Mouse (Mus musculus): ENCODE data around the gene Plpp2. TPM values are rescaled to one million over a fixed set of nuclear protein-coding genes. Genes with fewer than 3 reads are reported as not detected.

Plpp2 gene
- polyA plus RNA-seq, 1 experiment = 68.7 TPM

DNA sequence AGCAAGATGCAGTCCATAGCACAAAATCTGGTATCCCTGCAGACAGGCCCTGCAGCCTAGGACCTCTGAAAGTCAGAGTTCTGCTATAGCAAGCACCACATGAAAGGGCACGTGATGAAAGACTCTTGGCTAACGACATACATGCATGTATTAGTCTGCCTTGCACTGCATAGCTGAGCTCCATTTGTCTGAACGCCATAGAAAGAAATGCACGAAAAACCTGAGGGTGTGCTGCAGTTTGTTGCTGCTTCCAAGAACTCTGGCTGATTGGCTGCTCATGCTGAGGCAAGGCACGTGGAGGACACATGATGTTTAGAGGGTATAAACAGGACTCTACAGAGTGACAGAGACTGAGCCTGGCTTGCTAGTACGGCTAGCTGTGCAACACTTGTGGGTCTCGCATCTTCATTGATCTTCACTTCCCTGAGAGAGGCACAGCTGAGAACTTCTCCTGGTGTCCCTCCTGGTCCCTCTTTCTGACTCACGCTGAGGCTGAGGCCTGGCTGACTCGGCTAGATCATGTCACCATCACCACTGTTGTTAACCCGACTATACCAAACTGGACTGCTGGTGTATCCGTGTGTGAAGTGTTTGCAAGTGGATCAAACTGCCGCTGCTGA, 3.0 kb upstream of the Plpp2 start:
- H3ac ChIP-seq (ENCODE audit: control insufficient read depth, insufficient read length) = no peak overlapping the region
- H3K36me3 ChIP-seq (ENCODE audit: control insufficient read depth, insufficient read depth) = no peaks in the 10 kb centered on the region
- H3K79me2 ChIP-seq (ENCODE audit: control insufficient read depth, insufficient read depth) = peaks cover 10% of the 10 kb centered on the region
- H3K4me3 ChIP-seq = no peak overlapping the region
- H3K27me3 ChIP-seq (ENCODE audit: control insufficient read depth, insufficient read depth, insufficient read length) = no peaks in the 10 kb centered on the region
- H3K4me2 ChIP-seq (ENCODE audit: low read depth) = no peak overlapping the region
- no peak for TF ChIP-seq CEBPB (IDR thresholded peaks at IDR 0.05; ENCODE audit: insufficient read depth, poor library complexity, severe bottlenecking)
- no peak for TF ChIP-seq POLR2AphosphoS2 (IDR thresholded peaks at IDR 0.05; ENCODE audit: insufficient read length, low read depth)
- TF ChIP-seq USF1 (IDR thresholded peaks at IDR 0.05; ENCODE audit: low read depth) = no peak
- TF ChIP-seq E2F4 (IDR thresholded peaks at IDR 0.05; ENCODE audit: insufficient read depth) = no peak
- no peak for TF ChIP-seq REST (IDR thresholded peaks at IDR 0.05; ENCODE audit: insufficient read depth, insufficient read length)
- no peak for TF ChIP-seq MYOG (IDR thresholded peaks at IDR 0.05; ENCODE audit: control insufficient read depth in 1 of 3, insufficient read depth in 1 of 3, insufficient read length in 2 of 3, low read depth in 2 of 3)
- no peak for TF ChIP-seq TCF3 (IDR thresholded peaks at IDR 0.05; ENCODE audit: insufficient read length, low read depth)
- no peak for TF ChIP-seq TCF12 (IDR thresholded peaks at IDR 0.05; ENCODE audit: insufficient read depth, poor library complexity, severe bottlenecking)

DNA sequence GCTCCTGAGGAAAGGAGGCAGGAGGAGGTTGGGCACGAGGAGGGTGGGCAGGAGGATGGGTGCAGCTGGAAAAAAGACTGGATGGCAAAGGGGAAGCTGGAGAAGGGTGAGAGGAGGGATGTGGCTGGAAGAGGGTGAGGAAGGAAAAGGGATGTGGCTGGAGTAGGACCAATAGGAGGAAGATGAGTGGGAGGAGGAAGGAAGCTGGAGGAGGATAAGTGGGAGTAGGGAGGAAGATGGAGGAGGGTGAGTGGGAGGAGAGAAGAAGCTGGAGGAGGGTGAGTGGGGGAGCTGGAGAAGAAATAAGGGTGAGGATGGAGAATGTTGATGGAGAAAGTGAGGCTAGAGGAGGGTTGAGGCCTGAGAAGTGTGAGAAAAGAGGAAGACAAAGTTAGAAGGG, 1.8 kb upstream of the Plpp2 start:
- Histone ChIP-seq H3K36me3 (ENCODE audit: control insufficient read depth, insufficient read depth) (no peaks in the 10 kb centered on the region), H3ac (ENCODE audit: control insufficient read depth, insufficient read length) (no peak overlapping the region), H3K27me3 (ENCODE audit: control insufficient read depth, insufficient read depth, insufficient read length) (no peaks in the 10 kb centered on the region), H3K4me2 (ENCODE audit: low read depth) (no peak overlapping the region), H3K4me3 (no peak overlapping the region), H3K79me2 (ENCODE audit: control insufficient read depth, insufficient read depth) (peaks cover 10% of the 10 kb centered on the region)
- no peak for TF ChIP-seq MAX (IDR thresholded peaks at IDR 0.05; ENCODE audit: low read depth)
- no peak for TF ChIP-seq REST (IDR thresholded peaks at IDR 0.05; ENCODE audit: insufficient read depth, insufficient read length)
- TF ChIP-seq MYOG (IDR thresholded peaks at IDR 0.05; ENCODE audit: control insufficient read depth in 1 of 3, insufficient read depth in 1 of 3, insufficient read length in 2 of 3, low read depth in 2 of 3) = no peak
- no peak for TF ChIP-seq USF1 (IDR thresholded peaks at IDR 0.05; ENCODE audit: low read depth)
- TF ChIP-seq POLR2AphosphoS2 (IDR thresholded peaks at IDR 0.05; ENCODE audit: insufficient read length, low read depth) = no peak
- TF ChIP-seq POLR2A (IDR thresholded peaks at IDR 0.05; ENCODE audit: insufficient read length, low read depth) = no peak
- TF ChIP-seq MYOD1 (IDR thresholded peaks at IDR 0.05; ENCODE audit: control insufficient read depth in 1 of 3, insufficient read length in 2 of 3, low read depth in 2 of 3) = no peak
- no peak for TF ChIP-seq CEBPB (IDR thresholded peaks at IDR 0.05; ENCODE audit: insufficient read depth, poor library complexity, severe bottlenecking)
- TF ChIP-seq TCF3 (IDR thresholded peaks at IDR 0.05; ENCODE audit: insufficient read length, low read depth) = no peak
- no peak for TF ChIP-seq SRF (IDR thresholded peaks at IDR 0.05; ENCODE audit: control insufficient read depth, insufficient read length, low read depth)
- TF ChIP-seq TCF12 (IDR thresholded peaks at IDR 0.05; ENCODE audit: insufficient read depth, poor library complexity, severe bottlenecking) = no peak
- TF ChIP-seq E2F4 (IDR thresholded peaks at IDR 0.05; ENCODE audit: insufficient read depth) = no peak

DNA sequence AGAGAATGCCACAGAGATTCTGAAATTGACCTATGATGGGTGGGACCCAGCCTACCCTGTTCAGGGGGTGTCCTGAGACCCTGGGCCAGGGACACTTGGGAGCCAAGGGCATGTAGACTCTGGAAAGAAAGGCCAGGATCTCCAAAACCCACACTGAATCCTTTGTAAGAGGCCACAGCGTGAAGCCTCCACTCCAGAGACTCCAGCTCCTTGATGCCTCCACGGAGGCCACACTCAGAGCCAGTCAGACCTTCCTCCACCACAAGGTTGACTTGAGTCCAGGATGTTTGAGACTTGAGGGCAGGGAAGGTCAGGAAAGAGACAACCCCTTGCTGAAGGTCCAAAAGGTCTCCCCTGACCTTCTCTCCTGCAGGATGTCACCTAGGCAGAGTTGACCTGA, 830 bp upstream of the Plpp2 start:
- Histone ChIP-seq H3K36me3 (ENCODE audit: control insufficient read depth, insufficient read depth) (no peaks in the 10 kb centered on the region), H3K4me2 (ENCODE audit: low read depth) (no peak overlapping the region), H3K79me2 (ENCODE audit: control insufficient read depth, insufficient read depth) (peaks cover 14% of the 10 kb centered on the region), H3ac (ENCODE audit: control insufficient read depth, insufficient read length) (no peak overlapping the region), H3K27me3 (ENCODE audit: control insufficient read depth, insufficient read depth, insufficient read length) (no peaks in the 10 kb centered on the region), H3K4me3 (no peak overlapping the region)
- TF ChIP-seq MAX (IDR thresholded peaks at IDR 0.05; ENCODE audit: low read depth) (no peak), TCF12 (IDR thresholded peaks at IDR 0.05; ENCODE audit: insufficient read depth, poor library complexity, severe bottlenecking) (no peak), SRF (IDR thresholded peaks at IDR 0.05; ENCODE audit: control insufficient read depth, insufficient read length, low read depth) (no peak)

DNA sequence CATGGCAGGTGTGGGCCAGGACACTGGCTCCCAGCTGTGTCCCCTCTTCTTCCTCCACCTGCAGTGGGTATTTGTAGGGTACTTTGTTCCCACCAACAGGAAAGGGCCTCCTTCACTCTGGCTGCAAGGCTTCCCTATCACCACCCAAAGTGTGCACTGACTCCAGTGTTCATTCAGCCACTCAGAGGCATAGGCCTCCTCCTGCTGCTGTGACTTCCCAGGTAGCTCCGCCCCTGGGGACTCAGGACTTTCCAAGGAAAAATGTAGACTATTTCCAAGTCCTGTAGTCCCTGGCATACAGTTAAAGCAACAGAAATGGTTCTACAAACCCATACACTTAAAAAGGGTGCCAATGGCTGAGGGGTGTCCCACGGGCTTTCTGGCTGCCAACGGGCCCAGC, 918 bp downstream of the Plpp2 start:
- Histone ChIP-seq H3K79me2 (ENCODE audit: control insufficient read depth, insufficient read depth) (peaks cover 14% of the 10 kb centered on the region), H3K36me3 (ENCODE audit: control insufficient read depth, insufficient read depth) (no peaks in the 10 kb centered on the region), H3ac (ENCODE audit: control insufficient read depth, insufficient read length) (peak overlapping the region; percentile 9), H3K27me3 (ENCODE audit: control insufficient read depth, insufficient read depth, insufficient read length) (no peaks in the 10 kb centered on the region), H3K4me3 (peak overlapping the region; percentile 57), H3K4me2 (ENCODE audit: low read depth) (peak overlapping the region; percentile 90)
- no peak for TF ChIP-seq CEBPB (IDR thresholded peaks at IDR 0.05; ENCODE audit: insufficient read depth, poor library complexity, severe bottlenecking)
- no peak for TF ChIP-seq MYOD1 (IDR thresholded peaks at IDR 0.05; ENCODE audit: control insufficient read depth in 1 of 3, insufficient read length in 2 of 3, low read depth in 2 of 3)
- TF ChIP-seq TCF12 (IDR thresholded peaks at IDR 0.05; ENCODE audit: insufficient read depth, poor library complexity, severe bottlenecking) = no peak

DNA sequence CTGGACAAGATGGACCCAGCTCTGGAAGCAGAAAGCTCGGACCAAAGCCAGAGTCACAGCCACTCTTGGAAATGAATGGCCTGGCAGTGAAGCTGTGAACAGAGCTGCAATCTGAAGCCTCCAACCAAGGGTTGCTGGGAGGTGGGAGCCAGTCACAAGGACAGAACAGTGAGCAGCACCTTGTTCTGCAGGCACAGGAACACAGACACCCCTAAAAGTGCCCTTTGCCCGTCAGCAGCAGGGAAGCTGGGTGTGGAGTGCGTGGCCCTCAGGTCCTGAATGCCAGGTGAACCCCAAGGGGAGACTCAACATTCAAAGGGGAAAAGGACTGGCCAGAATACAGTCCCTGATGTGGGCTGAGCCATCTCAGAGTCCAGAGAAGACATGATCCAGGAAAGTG, 2.0 kb downstream of the Plpp2 start:
- peaks cover 14% of the 10 kb centered on the region for H3K79me2 ChIP-seq (ENCODE audit: control insufficient read depth, insufficient read depth)
- no peak overlapping the region for H3K4me2 ChIP-seq (ENCODE audit: low read depth)
- H3K27me3 ChIP-seq (ENCODE audit: control insufficient read depth, insufficient read depth, insufficient read length) = no peaks in the 10 kb centered on the region

More for the DNA sequence above, 2.0 kb downstream of the Plpp2 start:
- peaks cover 2% of the 10 kb centered on the region for H3K36me3 ChIP-seq (ENCODE audit: control insufficient read depth, insufficient read depth)
- no peak overlapping the region for H3ac ChIP-seq (ENCODE audit: control insufficient read depth, insufficient read length)
- no peak overlapping the region for H3K4me3 ChIP-seq
- TF ChIP-seq MYOD1 (IDR thresholded peaks at IDR 0.05; ENCODE audit: control insufficient read depth in 1 of 3, insufficient read length in 2 of 3, low read depth in 2 of 3) = no peak

All from myocyte (in vitro differentiated cells).